Mouse (Mus musculus) heart, adult 9 months (tissue): ENCODE data around the gene Vsnl1.

Source experiments
- DNase-seq, 2 experiments: peaks; one replicate each; pipeline ENCODE4 v3.0.0; 2022; ENCODE audit warnings: low spot score in 2 of 2

The Vsnl1 gene

DNA sequence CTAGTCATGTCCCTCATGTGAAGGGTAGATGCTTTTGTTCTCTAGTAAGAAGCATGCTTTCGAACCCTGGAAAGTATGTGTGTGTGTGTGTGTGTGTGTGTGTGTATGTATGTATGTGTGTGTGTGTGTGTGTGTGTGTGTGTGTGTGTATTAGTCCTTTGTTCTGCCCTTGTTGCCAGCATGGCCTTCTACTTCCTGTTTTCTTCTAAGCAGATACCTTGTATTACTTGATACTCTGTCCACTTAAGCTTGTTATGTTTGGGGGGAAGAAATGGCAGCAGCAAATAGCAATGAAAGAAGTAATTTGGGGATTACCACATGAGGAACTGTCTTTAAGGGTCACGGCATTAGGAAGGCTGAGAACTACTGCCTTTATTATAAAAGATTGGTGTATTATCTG is 159.8 kb downstream of the Vsnl1 start:
- no peak for DNase-seq
